Mouse (Mus musculus) yolk sac, embryonic 10.5 days (tissue): ENCODE measurements around the gene Atxn7l2.

ENCODE experiments used
- DNase-seq: peaks from one replicate; pipeline ENCODE4 v3.0.0-alpha.2; 2017; ENCODE audit warnings: low spot score

Atxn7l2 gene

GRCm38 (mm10) chr3:108205601-108206000 lies 5.1 kb downstream of the Atxn7l2 start:
- no peak for DNase-seq

- DNase-seq: no peak
These were observed 6.3 kb downstream of the Atxn7l2 start for GRCm38 (mm10) chr3:108204470-108204869.

- peak; percentile 57 for DNase-seq
These were observed 7.0 kb downstream of the Atxn7l2 start for GRCm38 (mm10) chr3:108203621-108204325.

- no peak for DNase-seq
These were observed 7.5 kb downstream of the Atxn7l2 start for GRCm38 (mm10) chr3:108203212-108203611.

GRCm38 (mm10) chr3:108202506-108202905 lies 8.2 kb downstream of the Atxn7l2 start:
- peak; percentile 38 for DNase-seq

GRCm38 (mm10) chr3:108200329-108201323 lies 10.1 kb downstream of the Atxn7l2 start, which contains the start of gene Cyb561d1:
Gene Cyb561d1, minus strand, starts transcription at chr3:108201212.
- DNase-seq: peak; percentile 99

- no peak for DNase-seq
These were observed 11.5 kb downstream of the Atxn7l2 start for GRCm38 (mm10) chr3:108199231-108199630.

GRCm38 (mm10) chr3:108197066-108197497 lies 13.7 kb downstream of the Atxn7l2 start:
- DNase-seq: no peak

GRCm38 (mm10) chr3:108195941-108196590 lies 14.7 kb downstream of the Atxn7l2 start:
- DNase-seq: no peak

GRCm38 (mm10) chr3:108195287-108195686 lies 15.4 kb downstream of the Atxn7l2 start:
- DNase-seq: no peak

GRCm38 (mm10) chr3:108193686-108194085 lies 17.0 kb downstream of the Atxn7l2 start:
- no peak for DNase-seq

GRCm38 (mm10) chr3:108189897-108190296 lies 20.8 kb downstream of the Atxn7l2 start:
- no peak for DNase-seq

GRCm38 (mm10) chr3:108188716-108189490 lies 21.8 kb downstream of the Atxn7l2 start:
- no peak for DNase-seq

- no peak for DNase-seq
These were observed 23.5 kb downstream of the Atxn7l2 start for GRCm38 (mm10) chr3:108187111-108187795.

GRCm38 (mm10) chr3:108186098-108187047 lies 24.4 kb downstream of the Atxn7l2 start, which contains the start of gene Amigo1:
Gene Amigo1, plus strand, starts transcription at chr3:108186335.
- peak; percentile 37 for DNase-seq

- DNase-seq: no peak
These were observed 25.2 kb downstream of the Atxn7l2 start for GRCm38 (mm10) chr3:108185460-108186097.

GRCm38 (mm10) chr3:108184742-108185141 lies 26.0 kb downstream of the Atxn7l2 start:
- no peak for DNase-seq

GRCm38 (mm10) chr3:108180514-108180913 lies 30.2 kb downstream of the Atxn7l2 start:
- no peak for DNase-seq
